Mouse (Mus musculus): Measurements from ENCODE around the gene Treml1. TPM values are rescaled to one million over a fixed set of nuclear protein-coding genes. Genes with fewer than 3 reads are reported as not detected.

Gene Treml1
- total and polyA plus RNA-seq, 2 experiments from 2014 or later, result not detected

GRCm38 (mm10) chr17:48371621-48372020 lies 11.9 kb downstream of the Treml1 start:
- TF ChIP-seq CTCF (IDR thresholded peaks at IDR 0.05; ENCODE audit: low read depth), result no peak
- Histone ChIP-seq H3K4me2 (ENCODE audit: low read depth) (no peak overlapping the region), H3K9me3 (ENCODE audit: low read length) (no peaks in the 10 kb centered on the region), H3K36me3 (ENCODE audit: insufficient read depth) (no peaks in the 10 kb centered on the region), H3K9ac (no peak overlapping the region), H3K4me3 (ENCODE audit: low read depth, low read length) (no peak overlapping the region), H3K27ac (ENCODE audit: low read depth, low read length) (no peak overlapping the region), H3K27me3 (ENCODE audit: insufficient read depth, low read length) (no peaks in the 10 kb centered on the region), H3K4me1 (ENCODE audit: insufficient read depth) (no peaks in the 10 kb centered on the region)
- ATAC-seq, result no peak
- DNase-seq, result no peak

GRCm38 (mm10) chr17:48372987-48373386 lies 13.3 kb downstream of the Treml1 start:
- 78% methylated on average over 8 of the region's 8 CpGs for WGBS
- no peaks in the 10 kb centered on the region for H3K9me3 ChIP-seq (ENCODE audit: low read length)
- TF ChIP-seq CTCF (IDR thresholded peaks at IDR 0.05; ENCODE audit: low read depth), result no peak
- H3K4me3 ChIP-seq (ENCODE audit: low read depth, low read length), result no peak overlapping the region
- DNase-seq (peak; percentile 13), ATAC-seq (peak; percentile 54)
- H3K27ac ChIP-seq (ENCODE audit: low read depth, low read length), result no peak overlapping the region
- H3K4me2 ChIP-seq (ENCODE audit: low read depth), result no peak overlapping the region
- H3K36me3 ChIP-seq (ENCODE audit: insufficient read depth), result no peaks in the 10 kb centered on the region
- no peak overlapping the region for H3K9ac ChIP-seq
- no peaks in the 10 kb centered on the region for H3K27me3 ChIP-seq (ENCODE audit: insufficient read depth, low read length)
- no peaks in the 10 kb centered on the region for H3K4me1 ChIP-seq (ENCODE audit: insufficient read depth)

- Histone ChIP-seq H3K4me1 (ENCODE audit: insufficient read depth) (no peaks in the 10 kb centered on the region), H3K27ac (ENCODE audit: low read depth, low read length) (no peak overlapping the region), H3K27me3 (ENCODE audit: insufficient read depth, low read length) (no peaks in the 10 kb centered on the region), H3K4me3 (ENCODE audit: low read depth, low read length) (no peak overlapping the region), H3K9ac (no peak overlapping the region), H3K9me3 (ENCODE audit: low read length) (no peaks in the 10 kb centered on the region), H3K36me3 (ENCODE audit: insufficient read depth) (no peaks in the 10 kb centered on the region), H3K4me2 (ENCODE audit: low read depth) (no peak overlapping the region)
- DNase-seq (no peak), ATAC-seq (no peak)
- WGBS, result 100% methylated on average over 1 of the region's 1 CpGs
- no peak for TF ChIP-seq CTCF (IDR thresholded peaks at IDR 0.05; ENCODE audit: low read depth)
These were observed 16.4 kb downstream of the Treml1 start for GRCm38 (mm10) chr17:48376102-48376501.

GRCm38 (mm10) chr17:48379050-48379449 lies 19.3 kb downstream of the Treml1 start:
- Histone ChIP-seq H3K36me3 (ENCODE audit: insufficient read depth) (no peaks in the 10 kb centered on the region), H3K27ac (ENCODE audit: low read depth, low read length) (no peak overlapping the region), H3K27me3 (ENCODE audit: insufficient read depth, low read length) (no peaks in the 10 kb centered on the region), H3K4me3 (ENCODE audit: low read depth, low read length) (no peak overlapping the region), H3K4me2 (ENCODE audit: low read depth) (no peak overlapping the region), H3K9ac (no peak overlapping the region), H3K9me3 (ENCODE audit: low read length) (no peaks in the 10 kb centered on the region), H3K4me1 (ENCODE audit: insufficient read depth) (no peaks in the 10 kb centered on the region)
- DNase-seq (no peak), ATAC-seq (no peak)
- no peak for TF ChIP-seq CTCF (IDR thresholded peaks at IDR 0.05; ENCODE audit: low read depth)

- Histone ChIP-seq H3K9ac (no peak overlapping the region), H3K4me1 (ENCODE audit: insufficient read depth) (no peaks in the 10 kb centered on the region), H3K27ac (ENCODE audit: low read depth, low read length) (no peak overlapping the region), H3K9me3 (ENCODE audit: low read length) (no peaks in the 10 kb centered on the region), H3K27me3 (ENCODE audit: insufficient read depth, low read length) (no peaks in the 10 kb centered on the region), H3K4me3 (ENCODE audit: low read depth, low read length) (no peak overlapping the region), H3K36me3 (ENCODE audit: insufficient read depth) (peaks cover 37% of the 10 kb centered on the region), H3K4me2 (ENCODE audit: low read depth) (no peak overlapping the region)
- TF ChIP-seq CTCF (IDR thresholded peaks at IDR 0.05; ENCODE audit: low read depth), result no peak
- DNase-seq, result no peak
- no peak for ATAC-seq
- WGBS, result 74% methylated on average over 2 of the region's 2 CpGs
These were observed 26.2 kb downstream of the Treml1 start for GRCm38 (mm10) chr17:48385786-48386461.

- H3K27me3 ChIP-seq (ENCODE audit: insufficient read depth, low read length), result no peaks in the 10 kb centered on the region
- no peak overlapping the region for H3K4me3 ChIP-seq (ENCODE audit: low read depth, low read length)
- no peak overlapping the region for H3K27ac ChIP-seq (ENCODE audit: low read depth, low read length)
- 85% methylated on average over 2 of the region's 2 CpGs for WGBS
- peaks cover 63% of the 10 kb centered on the region for H3K36me3 ChIP-seq (ENCODE audit: insufficient read depth)
- no peak for DNase-seq
- no peaks in the 10 kb centered on the region for H3K4me1 ChIP-seq (ENCODE audit: insufficient read depth)
- no peak overlapping the region for H3K4me2 ChIP-seq (ENCODE audit: low read depth)
- no peak for TF ChIP-seq CTCF (IDR thresholded peaks at IDR 0.05; ENCODE audit: low read depth)
- no peak for ATAC-seq
- H3K9me3 ChIP-seq (ENCODE audit: low read length), result no peaks in the 10 kb centered on the region
- H3K9ac ChIP-seq, result no peak overlapping the region
These were observed 28.9 kb downstream of the Treml1 start for GRCm38 (mm10) chr17:48388666-48389065.

GRCm38 (mm10) chr17:48389442-48389841 lies 29.7 kb downstream of the Treml1 start:
- ATAC-seq (no peak), DNase-seq (no peak)
- Histone ChIP-seq H3K4me2 (ENCODE audit: low read depth) (no peak overlapping the region), H3K27ac (ENCODE audit: low read depth, low read length) (no peak overlapping the region), H3K4me1 (ENCODE audit: insufficient read depth) (no peaks in the 10 kb centered on the region), H3K9me3 (ENCODE audit: low read length) (no peaks in the 10 kb centered on the region), H3K27me3 (ENCODE audit: insufficient read depth, low read length) (no peaks in the 10 kb centered on the region), H3K36me3 (ENCODE audit: insufficient read depth) (peaks cover 68% of the 10 kb centered on the region), H3K9ac (no peak overlapping the region), H3K4me3 (ENCODE audit: low read depth, low read length) (no peak overlapping the region)
- WGBS, result 93% methylated on average over 5 of the region's 5 CpGs
- TF ChIP-seq CTCF (IDR thresholded peaks at IDR 0.05; ENCODE audit: low read depth), result no peak

Data from forebrain, postnatal 0 days (tissue).